Mouse (Mus musculus) CH12.LX (cell line): ENCODE results near the gene Prkag2.

Experiments
- BHLHE40 ChIP-seq: IDR thresholded peaks from 2 replicates; pipeline ENCODE4 v1.6.1; 2011; ENCODE audit warnings: mild to moderate bottlenecking, low read depth, low read length, improper control_type of control experiment
- CTCF ChIP-seq, 2 experiments: IDR thresholded peaks in 1 of 2; conservative IDR thresholded peaks in 1 of 2; 2 replicates each; pipeline ENCODE4 v1.5.1; 2011 to 2012; ENCODE audit warnings: low read depth in 2 of 2, low read length in 2 of 2, improper control_type of control experiment in 1 of 2, inconsistent platforms in 1 of 2, mild to moderate bottlenecking in 1 of 2, moderate library complexity in 1 of 2
- E2F4 ChIP-seq: IDR thresholded peaks from 2 replicates; pipeline ENCODE4 v1.6.1; 2011; ENCODE audit warnings: low read depth, low read length, improper control_type of control experiment; ENCODE audit not compliant: insufficient replicate concordance
- MAFK ChIP-seq: IDR thresholded peaks from 2 replicates; pipeline ENCODE4 v1.6.1; 2011; ENCODE audit warnings: low read length, improper control_type of control experiment; ENCODE audit not compliant: insufficient replicate concordance
- USF2 ChIP-seq: conservative IDR thresholded peaks from 2 replicates; pipeline ENCODE4 v1.6.1; 2011; ENCODE audit warnings: low read depth, low read length, improper control_type of control experiment

GRCm38 (mm10) chr5:24904941-24905340, 195.5 kb downstream of the Prkag2 start:
- TF ChIP-seq MAFK (no peak), CTCF (conservative IDR thresholded peaks at IDR 0.05 in 1 of 2, IDR thresholded peaks at IDR 0.05 in 1 of 2; ENCODE audit: low read depth in 2 of 2, low read length in 2 of 2) (no peak), E2F4 (no peak), BHLHE40 (no peak), USF2 (no peak)
